Mouse (Mus musculus): Measurements from ENCODE around the gene Lrrn1.

The Lrrn1 gene

GRCm38 (mm10) chr6:107583759-107584383 lies 54.3 kb downstream of the Lrrn1 start:
- DNase-seq = no peak

- peak; percentile 53 for DNase-seq
These were observed 75.6 kb downstream of the Lrrn1 start for GRCm38 (mm10) chr6:107605151-107605550.

- DNase-seq = no peak
These were observed 84.7 kb downstream of the Lrrn1 start for GRCm38 (mm10) chr6:107614288-107614687.
